Mouse (Mus musculus): Measurements from ENCODE around the gene Gpatch2. TPM values are rescaled to one million over a fixed set of nuclear protein-coding genes. Genes with fewer than 3 reads are reported as not detected.

Gene Gpatch2
- polyA plus RNA-seq, 1 experiment from 2014 or later: 21.3 TPM

DNA sequence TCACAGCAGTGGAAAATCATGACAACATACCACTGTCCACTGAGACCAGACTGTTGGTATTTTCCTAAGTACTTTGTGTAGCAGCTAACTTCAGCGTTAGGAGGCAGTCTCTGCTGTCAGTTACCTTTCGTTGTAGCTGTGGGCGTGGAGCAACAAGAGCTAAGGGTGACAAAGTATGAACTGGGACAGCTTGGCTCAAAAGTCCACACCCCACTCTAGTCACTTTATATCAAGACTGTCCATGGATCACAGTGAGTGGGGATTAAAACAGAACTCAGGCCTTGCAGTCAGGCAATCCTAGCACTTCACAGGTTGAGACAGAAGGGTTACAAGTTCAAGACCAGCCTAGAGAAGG is 77.1 kb downstream of the Gpatch2 start:
- no peaks in the 10 kb centered on the region for H3K27me3 ChIP-seq
- H3K9me3 ChIP-seq: no peaks in the 10 kb centered on the region
- ATAC-seq (ENCODE audit: low FRiP score): no peak
- no peak overlapping the region for H3K9ac ChIP-seq
- H3K4me3 ChIP-seq: no peak overlapping the region
- H3K4me2 ChIP-seq: no peak overlapping the region
- WGBS: 99% methylated on average over 3 of the region's 3 CpGs
- no peak overlapping the region for H3K27ac ChIP-seq
- no peaks in the 10 kb centered on the region for H3K36me3 ChIP-seq
- no peaks in the 10 kb centered on the region for H3K4me1 ChIP-seq (replicated peaks)

DNA sequence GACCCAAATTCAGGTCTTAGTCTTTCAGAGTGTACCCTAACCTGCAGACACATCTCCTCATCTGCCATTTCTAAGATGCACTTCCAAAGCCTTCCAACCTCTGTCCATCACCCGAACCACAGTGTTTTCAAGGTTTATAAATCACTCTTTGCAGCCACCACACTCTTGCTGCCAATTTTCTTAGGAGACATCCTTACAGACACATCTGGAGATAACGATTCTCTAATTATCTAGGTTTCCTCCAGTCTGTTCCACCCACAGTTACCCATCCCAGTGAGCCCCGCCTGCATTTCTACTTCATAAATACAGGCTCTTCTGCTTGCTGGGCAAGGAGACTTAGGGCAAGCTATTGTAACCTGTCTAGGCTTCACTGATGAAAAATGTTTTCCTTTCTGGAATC is 77.9 kb downstream of the Gpatch2 start:
- Histone ChIP-seq H3K27me3 (no peaks in the 10 kb centered on the region), H3K9me3 (no peaks in the 10 kb centered on the region), H3K4me3 (no peak overlapping the region), H3K4me2 (no peak overlapping the region), H3K4me1 (replicated peaks) (no peaks in the 10 kb centered on the region), H3K9ac (no peak overlapping the region), H3K27ac (no peak overlapping the region), H3K36me3 (no peaks in the 10 kb centered on the region)
- no peak for ATAC-seq (ENCODE audit: low FRiP score)
- WGBS: 95% methylated on average over 3 of the region's 3 CpGs

DNA sequence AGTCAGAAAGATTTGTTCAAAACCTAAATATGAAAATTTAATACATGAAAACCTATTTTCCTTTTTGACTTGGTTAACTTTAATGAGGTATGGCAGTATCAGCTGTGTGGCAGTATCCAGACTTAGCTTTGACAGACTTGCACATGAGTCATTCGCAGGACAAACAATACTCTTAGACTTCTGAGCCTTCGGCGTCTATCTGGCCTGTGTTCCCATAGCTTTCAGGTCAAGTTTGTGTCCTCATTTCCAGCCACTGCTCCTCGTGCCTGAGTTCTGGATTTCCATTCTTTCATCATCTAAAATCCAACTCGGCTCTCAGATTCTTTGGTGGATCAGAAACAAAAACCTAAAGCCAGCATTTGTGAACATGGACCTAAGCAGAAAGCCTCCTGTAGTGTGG is 79.2 kb downstream of the Gpatch2 start:
- H3K27me3 ChIP-seq: no peaks in the 10 kb centered on the region
- 91% methylated on average over 5 of the region's 5 CpGs for WGBS

DNA sequence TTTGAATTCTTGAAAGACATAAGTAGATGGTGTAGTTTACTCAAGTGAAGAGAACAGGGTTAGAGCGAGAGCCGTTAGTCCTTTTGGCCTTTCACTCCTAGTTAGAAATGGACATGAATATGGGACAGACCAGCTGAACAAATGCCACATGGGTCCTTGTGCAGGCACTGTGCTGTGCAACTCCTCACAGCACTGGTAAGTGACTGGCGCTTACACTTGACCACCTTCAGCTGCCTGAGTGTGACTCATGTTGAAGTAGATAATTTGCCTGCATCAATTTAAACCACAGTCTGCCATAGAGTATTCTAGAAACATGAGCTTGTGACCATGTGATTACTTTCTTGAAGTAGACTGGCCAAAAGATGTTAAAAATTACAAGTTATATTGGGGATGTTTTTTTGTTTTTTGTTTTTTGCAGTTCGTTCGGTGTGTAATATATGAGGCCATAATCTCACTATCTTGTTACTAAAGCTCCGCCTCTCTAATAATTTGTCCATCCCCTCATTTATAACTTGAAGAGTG is 79.8 kb downstream of the Gpatch2 start:
- WGBS: 98% methylated on average over 6 of the region's 6 CpGs
- Histone ChIP-seq H3K27ac (no peak overlapping the region), H3K4me1 (replicated peaks) (peaks cover 4% of the 10 kb centered on the region), H3K36me3 (no peaks in the 10 kb centered on the region), H3K4me3 (no peak overlapping the region), H3K4me2 (no peak overlapping the region), H3K27me3 (no peaks in the 10 kb centered on the region), H3K9ac (no peak overlapping the region), H3K9me3 (no peaks in the 10 kb centered on the region)
- no peak for ATAC-seq (ENCODE audit: low FRiP score)

More for the DNA sequence above, 79.2 kb downstream of the Gpatch2 start:
- Histone ChIP-seq H3K9me3 (no peaks in the 10 kb centered on the region), H3K9ac (no peak overlapping the region), H3K4me1 (replicated peaks) (peaks cover 3% of the 10 kb centered on the region; the same call in 1 of the 2 replicates), H3K4me3 (no peak overlapping the region), H3K36me3 (no peaks in the 10 kb centered on the region), H3K27ac (no peak overlapping the region), H3K4me2 (no peak overlapping the region)
- no peak for ATAC-seq (ENCODE audit: low FRiP score)

DNA sequence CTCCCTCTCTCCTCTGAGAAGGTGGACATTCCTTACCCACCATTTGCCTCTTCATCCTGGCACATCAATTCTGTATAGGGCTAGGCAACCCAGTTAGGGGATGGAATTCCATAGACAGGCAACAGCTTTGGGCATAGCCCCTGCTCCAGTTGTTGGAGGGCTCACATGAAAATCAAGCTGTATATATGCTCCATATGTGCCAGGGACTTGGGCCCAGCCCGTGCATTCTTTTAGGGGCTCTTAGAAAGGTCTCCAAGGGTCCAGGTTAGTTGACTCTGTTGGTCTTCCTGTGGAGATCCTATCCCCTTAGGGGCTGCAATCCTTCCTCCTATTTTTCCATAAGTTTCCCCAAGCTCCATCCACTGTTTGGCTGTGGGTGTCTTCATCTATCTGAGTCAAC is 80.4 kb downstream of the Gpatch2 start:
- no peak overlapping the region for H3K9ac ChIP-seq
- H3K27ac ChIP-seq: no peak overlapping the region
- no peaks in the 10 kb centered on the region for H3K9me3 ChIP-seq
- H3K27me3 ChIP-seq: no peaks in the 10 kb centered on the region
- WGBS: 96% methylated on average over 1 of the region's 1 CpGs
- H3K4me2 ChIP-seq: no peak overlapping the region
- no peak for ATAC-seq (ENCODE audit: low FRiP score)
- H3K36me3 ChIP-seq: no peaks in the 10 kb centered on the region
- peaks cover 10% of the 10 kb centered on the region for H3K4me1 ChIP-seq (replicated peaks)
- H3K4me3 ChIP-seq: no peak overlapping the region

DNA sequence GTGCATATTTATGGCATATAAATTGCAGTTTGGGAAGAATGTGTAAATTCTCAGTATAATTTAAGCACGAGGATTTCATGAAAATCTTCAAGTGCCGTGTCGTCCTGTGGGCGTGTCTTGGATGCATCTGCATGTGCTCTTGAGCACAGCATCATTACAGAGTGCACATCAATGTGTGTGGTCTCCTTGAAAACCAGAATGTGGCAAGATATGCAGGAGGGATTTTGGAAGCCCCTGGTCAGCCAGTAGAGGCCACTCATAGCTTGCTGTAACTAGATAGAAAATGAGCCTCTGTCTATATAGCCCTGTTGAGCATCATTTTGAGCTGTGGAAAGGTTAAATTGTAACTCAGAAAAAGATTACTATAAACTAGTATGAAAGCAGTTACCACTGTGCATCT is 83.9 kb downstream of the Gpatch2 start:
- Histone ChIP-seq H3K27me3 (no peaks in the 10 kb centered on the region), H3K4me2 (no peak overlapping the region), H3K36me3 (no peaks in the 10 kb centered on the region), H3K27ac (no peak overlapping the region), H3K9me3 (no peaks in the 10 kb centered on the region), H3K4me3 (no peak overlapping the region), H3K9ac (no peak overlapping the region), H3K4me1 (replicated peaks) (peaks cover 20% of the 10 kb centered on the region)
- WGBS: 77% methylated on average over 4 of the region's 4 CpGs
- no peak for ATAC-seq (ENCODE audit: low FRiP score)

DNA sequence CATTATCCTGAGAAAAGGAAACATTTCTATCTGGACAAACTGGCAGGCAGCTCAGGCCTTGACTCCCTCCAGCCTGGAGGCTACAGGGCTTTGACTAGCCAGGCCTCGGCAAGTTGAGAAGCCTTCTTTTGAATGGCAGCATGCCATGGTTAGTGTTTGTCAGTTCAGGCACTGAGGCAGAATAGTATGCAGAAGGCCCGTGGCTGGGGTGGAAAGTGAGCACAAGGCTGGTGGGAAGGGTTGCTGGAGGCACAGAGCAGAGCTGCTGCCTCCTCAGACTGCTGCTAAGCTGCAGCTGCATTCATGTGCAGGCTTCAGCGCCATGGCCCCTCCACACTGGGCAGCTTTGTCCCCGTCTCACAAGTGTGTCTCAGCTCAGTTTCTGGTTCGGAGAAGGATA is 85.3 kb downstream of the Gpatch2 start:
- Histone ChIP-seq H3K4me1 (replicated peaks) (peaks cover 20% of the 10 kb centered on the region), H3K27me3 (no peaks in the 10 kb centered on the region), H3K4me3 (no peak overlapping the region), H3K36me3 (no peaks in the 10 kb centered on the region), H3K27ac (no peak overlapping the region), H3K9me3 (no peaks in the 10 kb centered on the region), H3K9ac (no peak overlapping the region), H3K4me2 (no peak overlapping the region)
- ATAC-seq (ENCODE audit: low FRiP score): no peak
- 52% methylated on average over 5 of the region's 5 CpGs for WGBS

DNA sequence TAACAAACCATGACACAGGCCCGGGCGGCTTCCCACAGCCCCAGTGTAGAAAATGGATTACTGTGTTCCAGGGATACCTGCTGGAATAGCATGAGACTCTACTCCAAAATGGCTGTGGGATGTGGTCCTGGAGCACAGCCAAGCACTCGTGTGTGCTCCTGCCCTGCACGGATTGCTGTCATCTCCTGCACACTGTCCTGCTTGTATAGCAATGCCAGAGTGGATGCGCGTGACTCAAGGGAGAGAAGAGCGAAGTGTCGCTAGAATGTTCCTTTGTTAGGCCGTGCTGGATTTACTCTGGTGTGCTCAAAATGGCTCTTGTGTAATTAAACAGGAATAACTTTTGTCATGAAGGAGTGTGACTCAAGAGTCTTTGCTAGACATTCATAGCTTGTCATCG is 87.9 kb downstream of the Gpatch2 start:
- Histone ChIP-seq H3K4me3 (no peak overlapping the region), H3K9ac (no peak overlapping the region), H3K9me3 (no peaks in the 10 kb centered on the region), H3K27ac (no peak overlapping the region; the same call in 1 of the 2 replicates), H3K36me3 (peaks cover 3% of the 10 kb centered on the region; the same call in 1 of the 2 replicates), H3K27me3 (no peaks in the 10 kb centered on the region), H3K4me1 (replicated peaks) (peaks cover 20% of the 10 kb centered on the region), H3K4me2 (no peak overlapping the region)
- no peak for ATAC-seq (ENCODE audit: low FRiP score)
- WGBS: 73% methylated on average over 10 of the region's 10 CpGs

DNA sequence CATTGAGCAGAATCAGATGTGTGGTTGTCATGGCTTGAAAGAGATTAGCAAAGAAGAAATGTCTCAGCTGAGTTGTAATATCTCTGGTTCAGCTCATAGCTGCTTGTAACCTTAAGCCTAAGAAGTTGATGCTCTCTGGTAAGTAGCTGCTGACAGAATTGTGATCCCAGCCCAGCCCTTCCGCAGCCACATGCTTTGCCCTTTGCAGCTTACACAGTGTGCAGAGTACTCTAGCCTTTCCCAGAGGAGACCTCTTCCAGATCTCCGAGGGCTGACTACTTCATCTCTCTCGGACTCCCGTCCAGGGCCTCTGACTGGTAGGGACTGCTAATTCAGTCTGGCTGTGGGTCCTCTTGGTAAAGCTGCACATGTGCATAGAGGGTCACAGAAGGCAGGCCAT is 92.0 kb downstream of the Gpatch2 start:
- H3K36me3 ChIP-seq: peaks cover 3% of the 10 kb centered on the region; the same call in 1 of the 2 replicates
- H3K4me1 ChIP-seq (replicated peaks): peaks cover 5% of the 10 kb centered on the region
- H3K4me3 ChIP-seq: no peak overlapping the region
- no peaks in the 10 kb centered on the region for H3K9me3 ChIP-seq
- no peak for ATAC-seq (ENCODE audit: low FRiP score)
- H3K4me2 ChIP-seq: no peak overlapping the region
- H3K27me3 ChIP-seq: no peaks in the 10 kb centered on the region
- no peak overlapping the region for H3K27ac ChIP-seq
- WGBS: 94% methylated on average over 4 of the region's 4 CpGs
- no peak overlapping the region for H3K9ac ChIP-seq

DNA sequence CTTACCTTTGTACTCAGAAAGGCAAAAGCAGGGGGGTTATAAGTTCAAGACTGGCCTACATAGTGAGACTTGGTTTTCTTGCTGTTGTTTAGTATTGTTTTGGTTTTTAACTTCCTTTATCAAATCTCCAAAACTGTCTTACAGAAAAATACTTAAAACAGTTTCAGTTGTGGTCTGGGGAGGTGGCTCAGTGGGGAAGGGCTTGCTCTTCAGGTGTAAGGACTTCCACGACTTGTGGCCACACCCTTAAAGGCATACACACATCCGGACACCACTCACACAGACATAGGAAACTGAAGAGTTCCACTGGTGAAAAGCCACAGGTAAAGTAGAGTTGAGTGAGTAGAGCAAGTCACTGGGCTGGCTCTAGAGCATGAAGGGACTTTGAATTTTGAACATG is 93.2 kb downstream of the Gpatch2 start:
- 96% methylated on average over 2 of the region's 2 CpGs for WGBS

DNA sequence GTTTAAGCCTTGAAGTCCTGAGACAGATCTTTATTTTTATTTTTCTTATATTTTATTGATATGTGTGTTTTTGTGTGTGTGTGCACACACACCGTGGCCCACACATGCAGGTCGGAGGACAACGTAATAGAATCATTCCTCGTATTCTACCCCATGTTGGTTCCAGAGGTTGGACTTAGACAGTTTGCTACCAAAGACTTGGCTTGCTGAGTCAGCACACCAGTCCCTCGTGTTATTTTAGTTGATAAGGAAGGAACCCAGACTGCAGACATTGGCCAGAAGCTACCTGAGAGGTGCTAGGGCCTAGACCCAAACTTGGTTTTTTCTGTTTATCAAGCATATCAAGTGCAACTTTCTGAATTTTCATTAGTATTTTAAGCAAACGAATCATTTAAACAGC is 95.8 kb downstream of the Gpatch2 start:
- Histone ChIP-seq H3K27ac (no peak overlapping the region), H3K4me3 (no peak overlapping the region), H3K27me3 (no peaks in the 10 kb centered on the region), H3K4me1 (replicated peaks) (no peaks in the 10 kb centered on the region), H3K9ac (no peak overlapping the region), H3K36me3 (peaks cover 3% of the 10 kb centered on the region; the same call in 1 of the 2 replicates), H3K9me3 (no peaks in the 10 kb centered on the region), H3K4me2 (no peak overlapping the region)
- 89% methylated on average over 6 of the region's 6 CpGs for WGBS
- no peak for ATAC-seq (ENCODE audit: low FRiP score)

More for the DNA sequence above, 93.2 kb downstream of the Gpatch2 start:
- H3K36me3 ChIP-seq: peaks cover 3% of the 10 kb centered on the region; the same call in 1 of the 2 replicates
- ATAC-seq (ENCODE audit: low FRiP score): no peak
- no peaks in the 10 kb centered on the region for H3K4me1 ChIP-seq (replicated peaks)
- no peak overlapping the region for H3K27ac ChIP-seq
- H3K4me2 ChIP-seq: no peak overlapping the region
- no peak overlapping the region for H3K4me3 ChIP-seq
- no peaks in the 10 kb centered on the region for H3K27me3 ChIP-seq
- no peaks in the 10 kb centered on the region for H3K9me3 ChIP-seq
- no peak overlapping the region for H3K9ac ChIP-seq

DNA sequence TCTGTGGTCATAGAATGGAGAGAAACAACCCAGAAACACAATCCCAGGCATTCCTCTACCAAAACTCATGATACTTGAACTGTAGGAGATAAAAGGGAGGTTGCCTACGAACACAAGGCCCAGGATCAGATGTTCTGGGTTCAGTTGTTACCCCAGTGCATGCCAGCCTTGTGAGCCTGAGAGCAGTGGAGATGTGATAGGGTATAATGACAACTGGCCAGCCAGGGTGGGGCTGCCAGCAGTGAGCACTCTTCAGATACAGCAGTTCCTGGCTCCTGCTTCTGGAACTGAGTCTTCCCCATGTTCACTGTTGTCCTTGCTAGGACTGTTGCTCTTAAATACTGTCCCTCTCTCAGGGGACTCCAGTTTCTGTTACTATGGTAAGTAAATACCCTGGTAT is 98.0 kb downstream of the Gpatch2 start:
- no peaks in the 10 kb centered on the region for H3K9me3 ChIP-seq
- no peaks in the 10 kb centered on the region for H3K4me1 ChIP-seq (replicated peaks)
- 94% methylated on average over 1 of the region's 1 CpGs for WGBS
- H3K4me3 ChIP-seq: no peak overlapping the region
- no peak overlapping the region for H3K9ac ChIP-seq
- ATAC-seq (ENCODE audit: low FRiP score): no peak
- no peaks in the 10 kb centered on the region for H3K36me3 ChIP-seq
- H3K27ac ChIP-seq: no peak overlapping the region
- no peaks in the 10 kb centered on the region for H3K27me3 ChIP-seq
- no peak overlapping the region for H3K4me2 ChIP-seq

DNA sequence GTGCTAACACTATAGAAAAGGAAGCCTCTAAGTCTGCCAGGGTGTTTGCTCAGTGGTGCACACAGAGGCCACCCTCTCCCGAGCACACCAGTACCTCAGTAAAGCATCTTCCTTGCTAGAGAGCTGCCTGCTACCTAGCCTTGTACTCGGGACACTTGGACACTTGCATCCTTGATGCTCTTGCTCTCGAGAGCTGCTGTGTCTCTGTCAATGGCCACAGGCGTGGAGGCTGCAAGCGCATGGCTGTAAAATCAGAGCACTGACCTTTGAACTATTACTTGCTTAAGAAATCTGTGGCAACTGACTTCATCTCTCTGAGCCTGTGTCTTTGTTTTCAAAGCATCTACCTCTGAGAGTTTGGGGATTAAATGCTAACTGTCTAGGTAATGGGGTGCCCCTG is 98.5 kb downstream of the Gpatch2 start:
- no peaks in the 10 kb centered on the region for H3K36me3 ChIP-seq
- no peak overlapping the region for H3K4me3 ChIP-seq
- no peaks in the 10 kb centered on the region for H3K27me3 ChIP-seq
- 84% methylated on average over 5 of the region's 5 CpGs for WGBS
- H3K9ac ChIP-seq: no peak overlapping the region
- no peaks in the 10 kb centered on the region for H3K9me3 ChIP-seq
- H3K27ac ChIP-seq: no peak overlapping the region
- ATAC-seq (ENCODE audit: low FRiP score): no peak
- no peaks in the 10 kb centered on the region for H3K4me1 ChIP-seq (replicated peaks)
- no peak overlapping the region for H3K4me2 ChIP-seq

All from hindbrain, embryonic 13.5 days (tissue).